Mouse (Mus musculus) urinary bladder, adult 2 months (tissue): ENCODE results near the gene Arhgap5. TPM values are rescaled to one million over a fixed set of nuclear protein-coding genes. Genes with fewer than 3 reads are reported as not detected.

Experiments
- DNase-seq: peaks from one replicate; pipeline ENCODE4 v3.0.0; 2022; ENCODE audit warnings: low spot score
- polyA plus RNA-seq: library from polyadenylated mRNA; depleted of rRNA; stranded (reverse); fragments of >200 nt; gene quantifications from 2 replicates; pipeline ENCODE4 v1.2.3, GENCODE M21; 2012; rRNA removed

The Arhgap5 gene
- polyA plus RNA-seq, result 26.6 and 29.3 TPM in 2 replicates

DNA sequence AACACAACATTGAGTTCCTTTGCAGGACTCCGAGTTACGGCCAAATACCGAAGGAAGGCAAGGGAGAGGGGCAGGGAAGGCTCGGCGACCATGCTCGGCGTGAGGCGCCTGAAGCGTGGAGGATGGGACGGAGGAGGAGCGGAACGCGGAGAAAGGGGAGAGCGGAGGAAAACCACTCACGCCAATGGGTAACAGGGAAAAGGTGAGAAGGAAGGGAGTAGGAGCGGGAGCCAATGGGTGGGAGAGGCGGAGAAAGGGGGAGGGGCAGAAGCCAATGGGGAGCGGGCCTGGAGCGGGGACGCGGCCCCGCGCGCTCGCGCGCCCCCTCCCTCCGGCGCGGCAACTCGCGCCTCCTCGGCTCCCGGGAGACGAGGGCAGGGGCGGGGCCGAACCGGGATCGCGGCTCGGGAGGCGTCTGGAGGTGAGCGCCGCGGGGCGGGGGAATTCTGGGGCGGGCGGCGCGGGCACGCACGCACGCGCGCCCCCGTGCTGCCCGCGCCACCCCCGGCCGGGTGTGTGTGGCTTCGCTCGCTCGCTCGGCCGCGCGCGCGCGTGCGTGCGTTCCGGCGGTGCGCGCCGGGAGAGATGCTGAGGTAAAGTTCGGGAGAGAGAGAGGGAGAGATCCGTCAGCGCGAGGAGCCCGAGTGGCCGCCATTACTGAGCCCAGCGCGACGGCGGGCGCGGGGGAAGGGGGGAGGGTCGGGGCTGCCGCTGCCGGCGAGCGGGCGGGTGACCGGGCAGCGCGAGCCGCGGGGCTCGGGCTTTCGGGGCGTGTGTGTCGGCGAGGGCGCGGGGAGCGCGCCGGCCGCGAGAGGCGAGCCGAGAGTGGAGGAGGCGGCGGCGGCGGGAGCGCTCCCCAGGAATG is at the start of gene Arhgap5:
Gene Arhgap5, plus strand, starts transcription at position 517 of the 865 bp plus-strand sequence.
- peak; percentile 85 for DNase-seq

DNA sequence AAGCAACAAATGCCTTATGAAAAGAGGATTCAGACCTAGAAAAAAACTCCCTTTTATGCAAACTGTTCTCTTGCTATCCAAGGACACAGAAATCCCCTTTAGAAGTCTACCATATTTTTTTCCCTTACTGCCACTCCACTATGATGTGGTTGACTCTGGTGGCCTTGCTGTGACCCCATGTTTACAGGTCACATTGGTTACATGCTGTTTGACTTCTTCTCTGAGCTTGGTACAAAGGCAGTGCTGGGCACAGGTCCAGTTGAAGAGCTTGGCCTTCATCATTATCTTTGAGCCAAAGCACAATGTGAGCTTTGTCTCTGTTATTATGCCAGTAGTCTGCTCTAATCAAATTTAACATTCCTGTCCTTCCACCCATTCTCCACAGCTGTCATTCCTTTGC is 39.2 kb upstream of the Arhgap5 start:
- no peak for DNase-seq

DNA sequence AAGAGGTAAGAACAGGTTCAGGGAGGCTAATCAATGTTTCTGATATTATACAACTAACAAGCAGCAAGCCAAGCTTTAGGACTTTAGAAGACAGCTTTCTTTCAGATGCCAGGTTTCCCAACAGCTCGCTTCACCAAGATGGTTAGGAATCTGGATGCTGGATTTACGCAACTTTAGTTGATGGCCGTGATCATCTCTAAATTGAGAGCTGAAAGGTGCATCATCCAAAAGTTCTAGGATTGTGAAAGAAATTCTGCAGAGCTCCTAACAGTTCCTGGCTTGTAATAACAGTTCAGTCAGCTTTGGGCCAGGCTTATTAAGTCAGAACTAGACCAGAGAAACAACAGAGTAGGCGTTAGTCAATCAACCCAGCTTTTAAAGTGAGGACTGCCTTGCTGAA is 32.2 kb upstream of the Arhgap5 start:
- no peak for DNase-seq

DNA sequence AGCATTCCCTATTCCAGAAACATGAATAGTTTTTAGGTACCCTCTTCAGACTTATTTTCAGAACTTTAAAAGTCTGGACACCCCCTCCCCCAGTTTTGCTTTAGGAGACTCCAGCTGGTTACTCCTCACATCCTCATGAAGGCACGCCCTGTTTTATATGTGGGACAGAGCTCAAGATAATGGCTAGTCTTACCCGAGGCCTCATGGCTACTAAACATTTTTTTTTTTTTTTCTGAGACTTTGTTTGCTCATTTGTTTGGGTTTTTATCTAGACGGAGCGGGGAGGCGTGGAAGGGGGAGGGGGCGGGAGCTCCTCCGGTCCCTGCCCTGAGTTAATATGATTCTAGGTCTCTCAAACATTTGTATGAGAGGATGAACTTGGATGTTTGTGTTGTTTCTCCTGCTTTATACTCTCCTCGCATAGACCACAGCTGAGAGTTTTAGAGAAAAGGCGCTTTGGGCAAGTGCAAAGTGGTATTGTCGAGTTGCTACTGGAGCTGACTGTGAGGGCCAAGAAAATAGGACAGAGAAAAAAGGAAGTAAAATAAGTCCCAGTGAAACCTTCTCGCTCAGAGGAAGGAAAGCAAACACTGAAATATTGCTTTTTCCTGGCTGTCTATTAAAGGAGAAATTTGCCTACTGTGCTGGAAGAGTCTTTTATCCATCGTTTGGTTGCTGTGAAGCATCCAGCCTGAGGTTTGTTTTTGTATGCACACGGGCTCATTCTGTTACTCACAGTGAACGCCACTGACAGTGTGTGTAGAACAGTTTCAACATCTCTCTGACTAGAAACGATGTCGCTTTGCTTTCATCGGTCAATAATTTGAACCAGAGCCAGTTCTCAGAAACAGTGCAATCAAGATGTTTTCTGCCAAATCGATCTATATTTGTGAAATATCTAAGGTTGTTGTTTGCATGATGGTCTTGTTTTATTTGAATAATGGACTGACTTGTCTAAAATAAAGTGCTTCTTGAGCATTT is 29.5 kb upstream of the Arhgap5 start:
- no peak for DNase-seq

DNA sequence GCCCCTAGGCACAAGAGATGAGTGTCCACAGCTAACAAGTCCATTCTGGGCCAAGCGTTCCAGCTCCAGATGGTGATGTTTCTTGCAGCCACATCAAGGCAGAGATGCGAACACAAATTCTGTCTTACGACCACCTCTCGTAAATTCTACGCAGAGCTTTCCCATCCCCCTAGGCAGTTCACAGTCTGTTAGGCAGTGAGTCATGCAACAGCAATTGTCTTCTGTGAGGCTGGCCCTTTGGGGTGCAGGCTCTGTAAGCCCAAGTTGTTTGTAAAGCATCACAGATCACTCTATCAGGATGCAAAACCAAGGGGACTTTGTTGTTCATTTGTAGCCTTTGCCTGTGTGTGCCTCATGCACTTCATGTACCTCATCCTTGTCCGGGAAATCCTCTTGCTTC is 27.7 kb upstream of the Arhgap5 start:
- no peak for DNase-seq

DNA sequence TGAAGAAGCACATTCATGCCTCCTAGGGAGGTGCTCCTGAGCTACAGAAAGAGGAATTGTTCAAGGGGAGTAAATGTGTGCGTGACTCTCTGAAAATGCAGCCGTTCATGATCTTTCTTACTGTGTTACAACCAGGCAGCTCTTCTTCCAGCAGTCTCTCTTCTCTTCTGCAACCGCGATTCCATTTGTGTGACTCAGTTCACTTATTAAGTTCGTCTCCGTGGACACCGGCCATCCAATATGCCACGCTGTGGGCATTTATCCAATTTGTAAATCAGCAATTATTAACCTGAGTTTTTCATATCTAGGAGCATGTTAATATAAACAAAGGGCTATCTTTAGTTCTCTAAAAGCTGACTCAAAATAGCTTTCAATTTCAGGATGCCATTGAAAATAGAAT is 25.2 kb upstream of the Arhgap5 start:
- no peak for DNase-seq

DNA sequence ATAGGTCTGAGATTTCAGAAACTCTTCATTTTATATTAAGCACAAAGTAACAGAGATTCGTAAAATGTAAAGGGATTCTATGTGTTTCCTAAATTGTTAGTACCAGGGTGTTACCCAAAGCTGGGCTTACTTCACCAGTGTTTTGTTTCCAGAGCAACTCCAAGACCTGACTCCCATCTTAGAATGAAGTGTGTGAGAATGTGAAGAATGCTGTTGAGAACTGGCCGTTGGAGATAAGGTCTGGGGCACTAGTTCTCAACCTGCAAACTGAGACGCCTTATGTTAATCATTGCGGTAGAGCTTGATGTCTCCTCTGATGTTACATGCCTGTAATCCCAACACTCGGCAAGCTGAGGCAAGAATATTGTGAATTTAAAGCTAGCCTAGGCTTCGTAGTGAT is 24.4 kb upstream of the Arhgap5 start:
- no peak for DNase-seq

DNA sequence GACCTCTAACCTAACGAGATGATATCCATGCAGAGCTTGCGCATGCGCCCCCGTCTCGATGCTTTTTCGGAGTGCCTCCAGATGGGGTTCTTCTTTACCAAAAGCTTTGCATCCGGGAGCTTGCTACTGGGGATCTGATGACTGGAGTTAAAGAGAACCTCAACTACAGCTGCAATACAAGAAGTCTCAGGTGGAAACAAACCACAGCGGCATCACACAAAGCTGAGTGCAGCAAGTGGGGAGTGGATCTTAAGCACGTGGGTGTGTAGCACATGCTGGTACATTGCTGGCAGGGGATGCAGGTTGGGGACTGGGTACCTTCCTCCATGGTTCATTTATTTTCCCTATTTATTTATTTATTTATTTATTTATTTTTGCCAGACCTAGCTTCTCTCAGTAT is 22.9 kb upstream of the Arhgap5 start:
- DNase-seq, result no peak

DNA sequence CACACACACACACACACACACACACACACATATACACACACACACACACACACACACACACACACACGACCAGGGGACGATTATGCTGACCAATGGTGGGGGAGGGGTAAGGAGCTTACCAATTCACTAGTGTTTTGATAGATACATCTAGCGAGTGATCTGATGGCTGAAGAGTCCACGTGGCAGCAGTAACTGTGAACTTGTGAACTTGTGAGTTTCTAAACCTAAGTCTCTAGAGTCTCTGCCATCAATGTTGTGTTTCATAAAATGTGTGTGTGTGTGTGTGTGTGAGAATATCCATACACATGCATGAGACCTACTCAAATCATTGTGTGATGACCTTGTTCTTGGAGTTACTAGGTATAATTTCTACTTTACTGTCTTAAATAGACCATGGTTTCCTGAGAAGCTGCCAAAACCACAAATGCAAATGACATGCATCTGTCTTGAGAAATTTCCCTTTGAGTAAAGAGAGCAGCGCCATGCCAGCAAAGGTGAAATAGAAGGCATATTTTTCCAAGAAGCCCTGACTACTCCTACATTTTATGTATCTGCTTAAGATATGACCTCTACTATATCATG is 21.7 kb upstream of the Arhgap5 start:
- no peak for DNase-seq

DNA sequence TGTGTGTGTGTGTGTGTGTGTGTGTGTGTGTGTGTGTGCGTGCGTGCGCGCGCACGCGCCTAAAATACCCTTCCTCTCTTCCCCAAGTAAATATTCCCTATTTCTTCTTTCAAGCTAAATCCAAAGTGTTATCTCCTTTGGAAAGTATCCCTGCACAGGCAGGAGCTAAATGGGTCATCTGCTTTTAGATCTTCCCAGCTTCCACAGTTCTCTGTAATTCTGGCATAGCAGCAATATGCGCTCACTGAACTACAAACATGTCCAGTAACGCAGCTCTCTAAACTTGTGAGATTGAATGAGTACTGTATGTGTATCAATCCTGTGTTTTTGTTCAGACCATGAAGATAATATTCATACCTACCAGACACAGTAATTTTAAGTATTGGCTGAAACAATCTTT is 20.6 kb upstream of the Arhgap5 start:
- no peak for DNase-seq

DNA sequence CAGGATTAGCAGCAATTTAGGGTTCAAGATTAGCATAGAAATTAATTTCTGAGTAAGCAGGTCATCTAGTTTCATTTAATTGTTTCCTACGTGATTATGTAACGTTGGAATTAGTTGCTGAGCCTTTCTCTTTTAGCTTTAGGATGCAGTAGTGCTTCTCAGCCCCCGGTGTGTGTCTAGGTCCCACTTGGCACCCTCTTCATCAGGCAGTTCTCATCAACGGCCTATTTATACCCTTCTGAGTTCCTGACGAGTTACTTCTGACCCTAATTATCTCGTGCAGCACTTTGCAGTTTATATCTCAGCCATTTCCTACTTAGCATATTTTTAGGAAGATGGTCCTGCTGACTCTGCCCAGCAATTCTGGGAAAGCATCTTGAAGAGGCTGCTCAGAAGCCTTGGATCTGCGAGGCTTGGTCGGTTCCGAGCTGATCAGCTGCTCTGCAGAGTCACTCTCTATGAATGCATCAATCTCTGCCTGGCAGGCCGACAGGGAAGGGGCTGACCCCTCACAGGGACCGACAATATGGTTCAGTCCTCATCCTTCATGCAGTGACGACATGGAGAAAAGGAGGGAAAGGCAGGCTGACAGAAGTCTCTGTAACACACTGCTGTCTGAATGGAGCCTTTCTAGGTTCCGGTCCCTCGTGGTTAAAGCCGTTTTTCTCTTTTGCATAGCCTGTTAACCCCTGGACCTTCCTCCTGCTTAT is 15.4 kb upstream of the Arhgap5 start:
- DNase-seq, result no peak

DNA sequence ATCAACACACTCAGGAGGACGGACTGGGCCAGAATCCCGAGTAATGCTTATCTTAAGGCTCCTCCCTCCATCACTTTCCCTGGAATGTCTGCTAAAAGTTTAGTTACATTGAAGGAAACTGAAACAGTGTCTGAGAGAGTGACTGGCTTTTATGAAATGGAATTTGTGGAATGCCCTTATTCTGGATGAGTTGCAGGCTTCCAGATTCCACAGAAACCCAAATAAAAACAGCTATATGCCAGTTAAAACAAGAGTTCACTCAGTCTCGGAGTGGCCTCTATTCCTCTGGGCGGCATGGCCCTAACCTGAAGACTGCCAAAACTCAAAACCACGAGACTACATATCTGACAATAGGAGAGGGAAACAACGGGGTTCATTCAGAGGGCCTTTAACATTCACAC is 10.5 kb upstream of the Arhgap5 start:
- DNase-seq, result no peak

DNA sequence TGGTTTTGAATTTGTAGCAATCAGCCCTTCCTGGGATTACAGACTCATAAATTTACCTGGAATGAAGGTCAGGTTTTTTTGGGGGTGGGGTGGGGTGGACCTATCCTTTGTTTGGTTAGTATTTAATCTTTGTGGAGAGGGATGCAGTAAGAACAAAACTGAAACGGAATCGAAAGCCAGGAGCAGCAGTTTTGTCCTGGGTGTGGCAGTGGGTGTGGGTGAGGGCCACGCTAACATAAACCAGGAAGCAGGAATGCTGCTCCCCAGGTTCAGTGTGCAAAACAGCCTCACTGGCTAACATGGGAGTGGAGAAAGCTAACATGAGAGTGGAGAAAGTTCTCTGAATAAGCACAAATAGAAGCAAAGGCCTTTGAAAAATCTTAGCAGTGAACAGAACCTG is 6.6 kb upstream of the Arhgap5 start:
- DNase-seq, result no peak

DNA sequence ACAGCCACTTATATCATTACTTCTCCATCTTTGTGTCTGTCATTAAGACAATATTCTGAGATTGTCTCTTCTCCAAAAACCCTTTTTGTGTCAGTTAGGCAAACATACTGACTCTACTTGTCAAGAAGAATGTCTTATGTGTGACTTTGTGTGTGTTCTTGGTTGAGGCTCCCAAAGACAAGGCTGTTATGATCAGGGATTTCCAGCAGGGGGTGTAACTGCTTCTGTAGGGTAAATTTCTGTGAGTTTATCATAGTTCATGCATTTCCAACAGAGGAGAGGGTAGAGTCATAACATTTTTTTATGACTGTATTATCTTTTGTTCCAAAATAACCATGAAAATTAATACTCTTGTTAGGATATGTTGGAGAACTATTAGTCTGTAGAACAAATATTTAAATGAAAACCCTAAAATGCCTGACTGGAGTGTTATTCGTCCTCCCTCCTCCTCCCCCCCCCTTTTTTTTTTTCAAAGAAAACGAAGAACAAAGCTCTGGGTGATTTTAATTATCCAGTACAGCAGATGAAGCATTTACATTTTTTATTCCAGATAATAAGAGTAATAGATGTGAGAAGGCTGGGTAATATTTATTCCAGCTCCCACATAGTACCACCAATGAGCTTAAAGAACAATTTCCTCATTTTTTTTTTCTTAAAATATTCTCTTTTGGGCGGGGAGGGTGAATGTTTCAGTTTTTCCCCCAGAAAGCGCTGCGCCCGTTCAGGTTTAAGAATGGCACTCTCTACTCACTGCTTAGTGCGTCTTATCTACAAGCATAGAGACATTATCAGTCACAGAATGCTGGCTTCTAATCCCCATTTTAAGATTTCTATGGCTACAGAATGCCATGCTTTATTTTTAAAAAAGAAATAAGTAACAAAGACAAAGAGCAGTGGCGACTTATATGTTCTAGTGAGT is 2.6 kb upstream of the Arhgap5 start:
- no peak for DNase-seq

DNA sequence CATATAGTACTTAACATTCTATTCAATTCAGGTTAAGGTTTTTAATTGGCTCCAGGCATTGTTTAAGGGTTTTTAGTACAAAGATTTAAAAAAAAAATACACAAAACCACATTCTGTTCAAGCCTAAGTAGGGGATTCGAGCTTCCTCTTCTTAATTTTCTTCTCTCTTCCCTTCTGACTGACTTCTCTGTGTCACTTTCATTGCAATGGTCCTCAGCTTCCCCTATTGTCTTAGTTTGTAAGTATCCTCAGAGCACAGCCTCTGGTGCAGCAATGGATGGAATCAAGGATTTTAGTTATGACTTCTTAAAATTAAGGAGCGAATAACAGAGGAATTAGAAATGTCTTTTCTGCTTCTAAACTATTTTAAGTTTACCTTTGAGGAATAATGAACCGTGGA is 1.6 kb upstream of the Arhgap5 start:
- DNase-seq, result no peak

DNA sequence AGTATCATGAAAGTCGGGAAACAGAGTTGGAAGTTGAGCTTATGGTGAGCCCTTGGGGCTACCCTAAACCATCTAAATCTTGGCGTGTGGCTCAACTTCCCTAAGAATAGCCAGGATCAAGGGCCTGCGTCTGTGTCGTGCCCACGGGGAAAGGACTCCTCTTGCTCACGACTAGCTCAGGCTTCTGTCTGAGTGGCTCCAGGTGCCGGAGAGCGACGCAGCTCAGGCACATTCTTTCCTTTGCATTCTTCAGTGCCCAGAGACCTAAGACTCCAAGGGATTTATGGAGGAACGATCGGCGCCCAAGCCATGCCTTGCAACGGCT is 679 bp upstream of the Arhgap5 start:
- no peak for DNase-seq

DNA sequence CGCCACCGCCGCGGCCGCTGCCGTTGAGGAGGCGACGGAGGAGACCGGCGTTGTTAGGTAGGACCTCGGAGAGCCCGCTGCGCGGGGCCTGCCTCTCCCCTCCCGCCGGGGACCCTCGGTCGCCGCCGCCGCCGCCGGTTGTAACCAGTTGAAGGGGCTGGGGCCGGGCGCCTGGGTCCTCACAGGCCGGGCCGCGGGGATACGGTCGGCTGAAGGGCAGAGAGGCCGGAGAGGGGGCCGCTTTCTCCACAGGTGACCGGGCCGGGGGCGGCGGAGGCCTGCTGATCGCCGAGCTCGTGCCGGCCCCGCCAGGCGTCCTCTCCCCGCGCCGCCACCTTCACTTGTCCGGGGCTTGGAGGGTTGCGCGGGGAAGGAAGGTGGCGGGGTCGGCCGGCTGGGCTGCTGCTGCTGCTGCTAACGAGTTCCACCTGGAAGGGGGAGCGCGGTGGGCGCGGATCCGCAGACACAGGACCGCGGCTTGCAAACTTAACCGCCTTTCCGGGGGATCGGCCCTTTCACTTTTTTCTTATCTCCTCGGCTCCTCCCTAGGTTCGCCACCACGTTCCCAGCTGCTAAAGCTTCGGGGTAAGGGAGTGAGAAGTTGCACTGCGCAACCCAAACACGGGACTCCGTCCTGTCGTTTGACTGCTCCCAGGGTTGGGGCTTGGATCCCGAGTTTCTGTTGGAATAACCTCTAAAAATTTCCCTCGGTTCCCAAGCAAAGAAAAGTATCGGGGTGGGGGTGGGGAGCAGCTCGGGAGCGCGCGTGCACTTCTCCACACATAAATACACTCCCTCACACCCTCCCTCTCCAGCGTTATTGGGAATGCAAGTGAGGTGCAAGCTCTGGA is 784 bp downstream of the Arhgap5 start:
- DNase-seq, result peak; percentile 62

DNA sequence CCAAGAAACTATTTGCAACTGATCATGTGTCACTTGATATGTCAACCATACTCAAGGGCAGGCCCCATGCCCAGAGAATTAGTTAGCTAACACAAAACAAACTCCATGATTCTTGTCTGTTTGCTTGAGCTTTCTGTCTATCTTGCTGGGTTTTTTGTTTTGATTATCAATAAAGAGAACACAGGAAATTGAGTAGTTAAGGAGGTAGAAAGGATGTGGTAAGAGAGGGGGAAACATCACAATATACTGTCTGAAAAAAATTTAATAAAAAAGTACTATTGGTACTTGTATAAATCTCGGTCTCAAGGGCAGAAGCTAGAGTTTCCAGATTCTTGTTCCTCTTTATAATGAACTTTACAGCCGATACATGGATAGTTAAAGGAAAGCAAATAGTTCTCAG is 20.9 kb downstream of the Arhgap5 start:
- DNase-seq, result no peak

DNA sequence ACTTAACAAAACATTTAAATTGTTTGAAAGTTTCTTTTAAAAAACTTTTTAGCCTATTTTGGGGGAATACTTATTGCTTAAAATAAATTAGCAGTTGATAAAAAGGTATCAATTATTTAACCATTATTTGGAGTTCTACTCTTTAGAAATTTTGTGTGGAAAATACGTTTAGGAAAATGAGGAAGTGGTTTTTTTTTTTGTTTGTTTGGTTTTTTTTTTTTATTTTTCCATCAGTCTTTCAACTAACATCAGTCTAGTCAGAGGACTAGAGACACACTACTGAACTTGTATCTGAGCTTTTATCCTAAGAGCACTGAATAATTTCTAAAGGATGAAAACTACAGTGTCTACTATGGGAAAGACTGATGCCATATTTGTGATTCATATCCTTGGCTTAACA is 21.7 kb downstream of the Arhgap5 start:
- DNase-seq, result no peak

DNA sequence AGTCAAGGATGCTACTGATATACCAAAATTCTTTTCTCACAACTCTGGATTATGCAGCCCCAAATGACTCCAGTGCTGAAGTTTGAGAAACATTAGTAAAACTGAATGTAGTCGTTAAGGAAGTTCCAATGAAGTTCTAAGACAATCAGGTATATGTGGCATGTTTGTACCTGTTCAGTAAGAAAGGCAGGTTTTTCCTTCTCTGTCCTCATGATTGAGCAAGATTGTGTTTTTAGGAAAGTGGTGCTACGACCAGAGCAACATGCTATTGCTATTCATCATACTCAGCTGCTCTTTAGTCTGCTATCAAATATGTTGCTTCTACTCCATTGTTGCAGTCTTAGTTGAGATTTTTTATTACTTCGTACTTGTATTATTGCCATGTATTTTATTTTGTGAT is 26.0 kb downstream of the Arhgap5 start:
- no peak for DNase-seq
